Mouse (Mus musculus) testis, adult 2 months (tissue): Measurements from ENCODE around the gene Tspan11. TPM values are rescaled to one million over a fixed set of nuclear protein-coding genes. Genes with fewer than 3 reads are reported as not detected.

Experiments
- H3K27ac ChIP-seq: fragments of 200-500 bp; 2 replicates; pipeline ENCODE4 v1.5.1; 2012; ENCODE audit warnings: low read depth, low read length; ENCODE audit not compliant: control insufficient read depth, insufficient read depth
- H3K27me3 ChIP-seq: fragments of 200-500 bp; 2 replicates; pipeline ENCODE4 v1.6.1; 2012; ENCODE audit warnings: mild to moderate bottlenecking, low read length, moderate library complexity; ENCODE audit not compliant: control insufficient read depth, insufficient read depth
- H3K36me3 ChIP-seq: fragments of 200-500 bp; 2 replicates; pipeline ENCODE4 v1.6.1; 2012; ENCODE audit warnings: mild to moderate bottlenecking, low read length; ENCODE audit not compliant: control insufficient read depth, insufficient read depth
- H3K4me1 ChIP-seq: fragments of 200-500 bp; 2 replicates; pipeline ENCODE4 v1.6.1; 2012; ENCODE audit warnings: low read length; ENCODE audit not compliant: control insufficient read depth, insufficient read depth
- H3K4me3 ChIP-seq: fragments of 200-500 bp; 2 replicates; pipeline ENCODE4 v1.5.1; 2012; ENCODE audit warnings: low read depth, mild to moderate bottlenecking, low read length, moderate library complexity, mixed read lengths; ENCODE audit not compliant: control insufficient read depth
- CTCF ChIP-seq: fragments of 200-500 bp; IDR thresholded peaks from 2 replicates; pipeline ENCODE4 v1.5.1; 2012; ENCODE audit warnings: low read depth, mild to moderate bottlenecking, inconsistent platforms, low read length, moderate library complexity; ENCODE audit not compliant: control insufficient read depth, insufficient read depth, insufficient replicate concordance
- POLR2A ChIP-seq: fragments of 200-500 bp; IDR thresholded peaks from 2 replicates; pipeline ENCODE4 v1.6.1; 2012; ENCODE audit warnings: low read depth, mild to moderate bottlenecking, inconsistent platforms, low read length, moderate library complexity; ENCODE audit not compliant: control insufficient read depth
- polyA plus RNA-seq: library from polyadenylated mRNA; depleted of rRNA; stranded (reverse); fragments of >200 nt; gene quantifications from 2 replicates; pipeline ENCODE4 v1.2.3, GENCODE M21; 2012

The Tspan11 gene
- polyA plus RNA-seq, 1 experiment, result 0.75 TPM

DNA sequence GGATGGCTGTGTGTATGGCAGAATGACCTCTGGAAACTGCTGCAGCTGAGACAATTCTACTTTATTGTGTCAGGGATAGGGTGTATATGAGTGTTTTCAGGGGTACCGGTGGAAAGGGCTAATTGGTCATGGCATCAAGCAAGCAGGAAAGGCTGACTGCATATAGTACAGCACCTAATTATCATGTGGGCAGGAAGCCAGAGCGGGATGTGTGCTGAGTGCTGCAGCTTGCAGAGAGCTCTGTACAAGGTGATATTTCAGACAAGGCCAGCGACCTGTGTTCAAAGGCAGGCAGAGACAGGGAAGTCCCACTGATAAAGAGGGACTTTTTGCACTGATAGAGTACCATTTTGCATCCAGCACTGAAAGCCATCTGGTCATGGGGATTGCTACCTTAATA, 13.9 kb downstream of the Tspan11 start:
- Histone ChIP-seq H3K4me1 (no peaks in the 10 kb centered on the region), H3K36me3 (no peaks in the 10 kb centered on the region), H3K4me3 (no peak overlapping the region), H3K27me3 (no peaks in the 10 kb centered on the region), H3K27ac (no peak overlapping the region)
- TF ChIP-seq CTCF, result no peak
- no peak for TF ChIP-seq POLR2A

- Histone ChIP-seq H3K4me3 (no peak overlapping the region), H3K27ac (no peak overlapping the region), H3K4me1 (no peaks in the 10 kb centered on the region), H3K27me3 (no peaks in the 10 kb centered on the region), H3K36me3 (no peaks in the 10 kb centered on the region)
- TF ChIP-seq POLR2A (no peak), CTCF (no peak)
Measured at GRCm38 (mm10) chr6:127901669-127902068, 14.3 kb downstream of the Tspan11 start.

GRCm38 (mm10) chr6:127902559-127902958, 15.2 kb downstream of the Tspan11 start:
- H3K36me3 ChIP-seq, result no peaks in the 10 kb centered on the region
- H3K4me3 ChIP-seq, result no peak overlapping the region
- H3K27ac ChIP-seq, result no peak overlapping the region
- TF ChIP-seq CTCF (no peak), POLR2A (no peak)
- no peaks in the 10 kb centered on the region for H3K4me1 ChIP-seq
- H3K27me3 ChIP-seq, result no peaks in the 10 kb centered on the region

- Histone ChIP-seq H3K27me3 (no peaks in the 10 kb centered on the region), H3K4me1 (peaks cover 2% of the 10 kb centered on the region; the same call in 1 of the 2 replicates), H3K36me3 (no peaks in the 10 kb centered on the region), H3K4me3 (no peak overlapping the region), H3K27ac (no peak overlapping the region)
- TF ChIP-seq CTCF (no peak), POLR2A (no peak)
Measured at GRCm38 (mm10) chr6:127910638-127911037, 23.2 kb downstream of the Tspan11 start.

DNA sequence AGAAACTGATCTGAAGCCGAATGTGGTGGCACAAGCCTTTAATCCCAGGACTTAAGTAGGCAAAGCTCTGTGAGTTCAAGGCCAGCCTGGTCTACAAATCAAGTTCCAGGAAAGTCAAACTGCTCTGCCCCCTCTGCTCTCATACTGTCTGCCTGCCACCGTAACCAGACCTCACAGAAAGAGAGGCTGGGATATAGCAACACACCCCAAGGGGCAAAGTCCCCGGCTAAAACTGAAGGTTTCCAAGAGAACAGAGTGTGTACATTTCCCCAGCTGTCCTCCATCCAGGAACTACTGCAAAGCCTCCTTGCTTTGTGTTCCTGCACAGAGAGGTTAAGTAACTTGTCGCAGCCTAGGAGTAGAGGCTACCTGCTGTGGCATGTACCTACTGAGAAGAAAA, 24.3 kb downstream of the Tspan11 start:
- TF ChIP-seq CTCF, result no peak
- TF ChIP-seq POLR2A, result no peak
- no peaks in the 10 kb centered on the region for H3K27me3 ChIP-seq
- H3K4me1 ChIP-seq, result peaks cover 2% of the 10 kb centered on the region; the same call in 1 of the 2 replicates
- no peaks in the 10 kb centered on the region for H3K36me3 ChIP-seq
- no peak overlapping the region for H3K4me3 ChIP-seq
- no peak overlapping the region for H3K27ac ChIP-seq

GRCm38 (mm10) chr6:127912938-127913337, 25.5 kb downstream of the Tspan11 start:
- Histone ChIP-seq H3K27me3 (no peaks in the 10 kb centered on the region), H3K4me3 (no peak overlapping the region), H3K4me1 (peaks cover 2% of the 10 kb centered on the region; the same call in 1 of the 2 replicates), H3K27ac (no peak overlapping the region), H3K36me3 (no peaks in the 10 kb centered on the region)
- TF ChIP-seq CTCF, result no peak
- no peak for TF ChIP-seq POLR2A

DNA sequence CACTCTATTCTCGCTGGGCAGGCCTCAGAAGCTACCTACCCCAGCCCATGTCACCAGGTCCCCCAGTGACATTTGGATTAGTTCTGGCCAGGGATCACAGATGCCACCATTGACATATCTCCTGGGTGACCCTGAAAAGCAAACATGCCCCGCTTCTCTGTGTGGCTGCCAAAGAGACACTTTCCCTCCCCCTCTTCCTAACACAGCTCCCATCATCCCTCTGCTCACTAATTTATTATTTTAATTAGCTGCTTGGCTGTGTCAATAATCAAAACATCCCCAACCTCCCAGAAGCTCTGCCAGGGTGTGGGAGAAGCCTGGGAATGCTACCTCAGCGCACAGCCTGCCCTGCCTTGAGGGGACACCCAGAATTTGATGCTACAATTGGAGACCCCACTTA, 29.6 kb downstream of the Tspan11 start:
- no peaks in the 10 kb centered on the region for H3K27me3 ChIP-seq
- no peak overlapping the region for H3K4me3 ChIP-seq
- H3K36me3 ChIP-seq, result no peaks in the 10 kb centered on the region
- H3K27ac ChIP-seq, result no peak overlapping the region
- TF ChIP-seq CTCF (no peak), POLR2A (no peak)
- H3K4me1 ChIP-seq, result no peaks in the 10 kb centered on the region

DNA sequence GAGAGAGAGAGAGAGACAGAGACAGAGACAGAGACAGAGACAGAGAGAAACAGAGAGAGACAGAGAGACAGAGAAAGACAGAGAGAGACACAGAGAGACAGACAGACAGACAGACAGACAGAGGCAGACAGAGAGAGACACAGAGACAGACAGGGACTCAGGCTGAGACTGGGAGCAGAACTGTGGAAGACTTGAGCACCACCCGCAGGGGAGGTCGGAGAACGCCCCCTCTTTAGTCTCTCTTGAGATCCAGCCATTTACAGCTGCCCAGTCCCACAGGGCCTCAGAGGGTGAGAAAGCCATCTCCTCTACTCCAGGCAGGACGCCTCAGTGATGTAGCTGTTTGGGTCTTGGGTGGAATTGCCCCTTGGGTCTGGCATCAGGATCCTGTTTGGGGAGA, 30.3 kb downstream of the Tspan11 start:
- no peak overlapping the region for H3K27ac ChIP-seq
- H3K4me1 ChIP-seq, result no peaks in the 10 kb centered on the region
- H3K4me3 ChIP-seq, result no peak overlapping the region
- TF ChIP-seq CTCF (no peak), POLR2A (no peak)
- H3K27me3 ChIP-seq, result no peaks in the 10 kb centered on the region
- no peaks in the 10 kb centered on the region for H3K36me3 ChIP-seq
